Mouse (Mus musculus) heart, postnatal 0 days (tissue): ENCODE data around the gene Olfr738.

Source experiments
- CTCF ChIP-seq: IDR thresholded peaks from 2 replicates; pipeline ENCODE4 v1.5.1; 2016; ENCODE audit warnings: antibody characterized with exemption, control low read depth, low read depth
- EP300 ChIP-seq: IDR thresholded peaks from 2 replicates; pipeline ENCODE4 v1.6.1; 2016; ENCODE audit warnings: antibody characterized with exemption, low read depth

DNA sequence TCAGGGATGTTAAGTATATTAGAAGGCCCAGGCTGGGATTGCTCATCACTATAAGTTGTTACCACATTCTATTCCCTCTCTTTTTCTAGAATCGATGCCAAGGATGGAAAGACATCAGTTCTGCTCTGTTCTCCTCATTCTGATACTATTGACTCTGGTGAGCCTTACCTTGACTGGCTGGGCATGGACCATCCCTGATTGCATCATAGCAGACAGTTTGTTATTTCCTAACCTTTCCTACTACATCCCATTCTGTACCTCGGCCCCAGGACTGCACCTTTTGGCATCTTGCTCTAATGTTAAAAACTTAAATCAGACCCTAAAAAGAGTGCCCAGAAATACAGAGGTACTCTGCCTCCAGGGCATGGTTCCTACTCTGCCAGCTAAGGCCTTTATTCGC is 46.9 kb upstream of the Olfr738 start:
- no peak for TF ChIP-seq CTCF
- TF ChIP-seq EP300, result no peak
